Mouse (Mus musculus) hindbrain, embryonic 10.5 days (tissue): Measurements from ENCODE around the gene Babam2. TPM values are rescaled to one million over a fixed set of nuclear protein-coding genes. Genes with fewer than 3 reads are reported as not detected.
A peak's percentile ranks its signal among the peaks of the same experiment; 100 is the strongest.

Experiments used
- DNase-seq: peaks from one replicate; pipeline ENCODE4 v3.0.0-alpha.2; 2017; ENCODE audit warnings: low spot score
- H3K27ac ChIP-seq: fragments of 300-500 bp; sonication (generic); 2 replicates; pipeline ENCODE4 v1.5.1; 2016; ENCODE audit warnings: mild to moderate bottlenecking, moderate library complexity
- H3K27me3 ChIP-seq: fragments of 300-500 bp; sonication (generic); 2 replicates; pipeline ENCODE4 v1.6.1; 2016; ENCODE audit warnings: mild to moderate bottlenecking; ENCODE audit not compliant: poor library complexity, insufficient read depth, severe bottlenecking
- H3K36me3 ChIP-seq: fragments of 300-500 bp; sonication (generic); 2 replicates; pipeline ENCODE4 v1.6.1; 2016; ENCODE audit warnings: mild to moderate bottlenecking, moderate library complexity
- H3K4me1 ChIP-seq: fragments of 300-500 bp; sonication (generic); replicated peaks from 2 replicates; pipeline ENCODE4 v1.6.1; 2016; ENCODE audit warnings: mild to moderate bottlenecking
- H3K4me3 ChIP-seq: fragments of 300-500 bp; sonication (generic); 2 replicates; pipeline ENCODE4 v1.5.1; 2016; ENCODE audit warnings: mild to moderate bottlenecking, moderate library complexity
- H3K9me3 ChIP-seq: fragments of 300-500 bp; sonication (generic); 2 replicates; pipeline ENCODE4 v1.6.1; 2016; ENCODE audit warnings: mild to moderate bottlenecking, moderate library complexity
- WGBS: fragments of 180-500 bp; shearing (Covaris S2); methylation state at CpG from one replicate; pipeline ENCODE4 v1.1.7; 2016; 5-methylcytosine and 5-hydroxymethylcytosine counted together
- polyA plus RNA-seq: library from polyadenylated mRNA; unstranded; fragments of >200 nt; fragmentation: Nextera tagmentation; extraction: Ambion mirVana; gene quantifications from 2 replicates; pipeline ENCODE4 v1.2.1, GENCODE M21; 2016

Babam2 gene
- polyA plus RNA-seq, 1 experiment from 2014 or later = 36.8 TPM

DNA sequence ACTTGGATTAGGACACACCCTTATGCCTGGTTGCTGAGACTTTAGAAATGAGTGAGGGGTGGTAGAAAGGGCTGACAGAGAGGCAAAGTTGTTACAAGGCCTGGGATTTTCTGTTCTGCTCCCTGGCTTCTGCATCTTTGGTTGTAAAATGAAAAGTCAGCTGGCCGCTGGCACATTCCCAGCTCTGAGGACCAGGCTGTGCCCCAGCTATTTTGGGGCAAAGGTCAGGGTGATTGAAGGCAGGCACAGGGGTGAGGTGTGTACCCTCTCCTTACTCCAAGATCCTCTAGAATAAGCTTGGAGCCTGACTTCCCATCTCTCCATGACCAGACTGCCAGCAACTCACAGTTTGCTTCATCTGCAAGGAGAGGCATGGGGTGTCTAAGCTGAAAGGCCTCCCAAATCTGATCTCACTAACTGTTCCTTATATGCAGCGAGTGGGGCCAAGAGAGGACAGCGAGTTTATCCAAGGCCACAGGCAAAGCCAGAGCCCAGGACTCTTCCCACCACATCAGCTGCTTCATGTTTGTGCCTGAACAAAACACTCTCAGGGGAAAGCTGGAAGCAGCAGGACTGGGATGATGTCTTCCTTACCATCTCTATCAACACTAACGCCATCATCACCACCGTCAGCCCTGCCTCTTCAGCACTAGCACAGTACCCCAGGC lies 409.1 kb downstream of the Babam2 start:
- no peak for DNase-seq
- no peaks in the 10 kb centered on the region for H3K36me3 ChIP-seq
- H3K4me3 ChIP-seq = no peak overlapping the region
- no peak overlapping the region for H3K27ac ChIP-seq
- no peaks in the 10 kb centered on the region for H3K9me3 ChIP-seq
- WGBS = 87% methylated on average over 5 of the region's 5 CpGs
- peaks cover 18% of the 10 kb centered on the region for H3K4me1 ChIP-seq
- H3K27me3 ChIP-seq = no peaks in the 10 kb centered on the region

GRCm38 (mm10) chr5:32110651-32111050 lies 413.2 kb downstream of the Babam2 start:
- Histone ChIP-seq H3K4me1 (0 out of 2 replicates have a peak, but pooled peaks cover 4% of the 10 kb centered on the region), H3K4me3 (no peak overlapping the region), H3K27ac (no peak overlapping the region), H3K36me3 (no peaks in the 10 kb centered on the region), H3K27me3 (no peaks in the 10 kb centered on the region), H3K9me3 (no peaks in the 10 kb centered on the region)
- DNase-seq = no peak
- WGBS = 89% methylated on average over 4 of the region's 4 CpGs

DNA sequence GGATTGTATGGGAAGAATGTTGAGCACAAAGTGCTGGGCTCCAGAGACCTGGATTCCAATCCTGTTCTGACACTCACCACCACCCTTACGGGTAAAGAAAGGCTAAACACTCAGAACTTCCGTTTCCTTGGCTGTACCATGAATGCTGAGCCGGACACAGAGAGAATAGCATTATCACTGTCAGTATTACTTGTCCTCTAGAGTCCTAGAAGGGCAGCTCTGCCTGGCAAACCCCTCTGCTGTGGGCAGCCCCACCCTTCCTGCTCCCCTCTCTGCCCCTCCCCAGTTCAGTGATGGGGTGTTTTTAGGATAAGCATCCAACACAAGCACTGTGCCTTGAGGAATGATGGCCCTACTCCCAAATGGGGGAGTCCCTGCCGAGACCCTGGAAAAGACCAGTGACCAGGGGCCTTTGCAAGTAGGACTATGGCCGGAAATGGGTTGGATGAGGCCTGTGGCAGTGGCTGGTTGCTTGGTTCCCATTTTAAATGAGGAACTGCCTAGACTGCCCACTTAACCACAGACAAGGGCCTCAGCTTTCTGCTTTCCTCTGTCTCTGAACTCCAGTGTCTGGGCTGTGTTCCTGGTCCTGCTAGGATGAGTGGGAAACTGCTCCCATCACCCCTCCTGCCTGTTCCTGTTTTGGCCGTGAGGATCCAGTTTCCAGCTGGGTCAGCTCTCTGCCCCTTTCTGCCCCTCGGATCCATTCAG lies 414.9 kb downstream of the Babam2 start:
- Histone ChIP-seq H3K4me3 (no peak overlapping the region), H3K9me3 (no peaks in the 10 kb centered on the region), H3K27me3 (no peaks in the 10 kb centered on the region), H3K27ac (no peak overlapping the region), H3K4me1 (0 out of 2 replicates have a peak, but pooled peaks cover 4% of the 10 kb centered on the region), H3K36me3 (no peaks in the 10 kb centered on the region)
- 78% methylated on average over 7 of the region's 7 CpGs for WGBS
- DNase-seq = no peak

DNA sequence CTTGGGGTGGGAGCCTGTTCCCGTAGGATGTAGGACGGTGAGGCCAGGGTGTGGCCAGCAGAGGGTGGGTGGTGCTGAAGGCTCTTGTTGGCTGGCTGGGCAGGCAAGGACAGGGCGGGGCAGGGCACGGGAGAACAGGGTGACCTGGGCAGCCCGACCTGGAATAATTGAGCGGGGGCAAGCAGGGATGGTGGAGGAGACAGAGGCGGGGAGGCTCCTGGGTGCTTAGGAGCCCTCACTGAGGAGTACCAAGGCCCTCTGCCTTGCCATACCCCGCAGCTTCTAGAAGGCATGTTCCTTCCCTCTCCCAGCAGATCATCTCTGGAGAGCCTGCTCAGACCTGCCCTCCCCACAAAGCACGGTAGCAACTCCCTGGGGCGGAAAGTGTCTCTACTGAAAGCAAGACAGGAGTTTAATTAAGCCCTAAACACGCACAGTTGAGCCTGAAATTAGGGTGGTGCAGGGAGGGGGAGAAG lies 423.5 kb downstream of the Babam2 start:
- no peak overlapping the region for H3K4me3 ChIP-seq
- WGBS = 49% methylated on average over 11 of the region's 11 CpGs
- peaks cover 10% of the 10 kb centered on the region for H3K4me1 ChIP-seq
- no peak for DNase-seq
- H3K27ac ChIP-seq = no peak overlapping the region; the same call in 1 of the 2 replicates
- H3K27me3 ChIP-seq = peaks cover 11% of the 10 kb centered on the region
- H3K36me3 ChIP-seq = no peaks in the 10 kb centered on the region
- no peaks in the 10 kb centered on the region for H3K9me3 ChIP-seq

GRCm38 (mm10) chr5:32121936-32122335 lies 424.5 kb downstream of the Babam2 start:
- 80% methylated on average over 6 of the region's 6 CpGs for WGBS

DNA sequence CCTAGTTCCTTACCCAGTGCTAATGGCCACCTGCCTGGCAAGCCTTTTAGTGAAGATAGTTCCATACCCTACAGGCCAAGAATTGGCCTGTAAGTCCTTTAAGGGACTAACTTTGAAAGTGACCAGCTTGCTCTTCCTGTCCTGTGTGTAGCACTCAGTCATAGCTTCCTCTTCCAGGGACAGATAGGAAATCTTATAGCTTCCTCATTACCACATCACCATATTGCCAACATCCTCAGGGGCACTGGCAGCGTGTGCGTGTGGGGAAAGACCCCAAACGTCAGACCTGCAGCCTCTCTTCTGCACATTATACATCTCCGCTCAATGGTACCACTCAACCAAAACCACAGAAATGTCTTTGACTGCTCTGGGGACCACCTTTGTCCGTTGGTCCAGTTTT lies 424.9 kb downstream of the Babam2 start:
- no peak overlapping the region for H3K4me3 ChIP-seq
- peaks cover 17% of the 10 kb centered on the region for H3K4me1 ChIP-seq
- H3K36me3 ChIP-seq = no peaks in the 10 kb centered on the region
- H3K27me3 ChIP-seq = peaks cover 11% of the 10 kb centered on the region
- H3K9me3 ChIP-seq = no peaks in the 10 kb centered on the region
- no peak for DNase-seq
- WGBS = 83% methylated on average over 5 of the region's 5 CpGs
- no peak overlapping the region for H3K27ac ChIP-seq

More at GRCm38 (mm10) chr5:32121936-32122335, 424.5 kb downstream of the Babam2 start:
- H3K9me3 ChIP-seq = no peaks in the 10 kb centered on the region
- H3K4me1 ChIP-seq = peaks cover 15% of the 10 kb centered on the region
- H3K27me3 ChIP-seq = peaks cover 11% of the 10 kb centered on the region
- DNase-seq = no peak
- H3K27ac ChIP-seq = no peak overlapping the region
- no peaks in the 10 kb centered on the region for H3K36me3 ChIP-seq
- H3K4me3 ChIP-seq = no peak overlapping the region

GRCm38 (mm10) chr5:32124957-32125356 lies 427.5 kb downstream of the Babam2 start:
- no peak for DNase-seq
- peaks cover 17% of the 10 kb centered on the region for H3K4me1 ChIP-seq
- H3K27ac ChIP-seq = no peak overlapping the region
- no peaks in the 10 kb centered on the region for H3K9me3 ChIP-seq
- 87% methylated on average over 6 of the region's 6 CpGs for WGBS
- H3K36me3 ChIP-seq = no peaks in the 10 kb centered on the region
- peaks cover 22% of the 10 kb centered on the region for H3K27me3 ChIP-seq
- no peak overlapping the region for H3K4me3 ChIP-seq

- Histone ChIP-seq H3K27ac (no peak overlapping the region), H3K4me1 (peaks cover 7% of the 10 kb centered on the region), H3K9me3 (no peaks in the 10 kb centered on the region), H3K27me3 (peaks cover 34% of the 10 kb centered on the region), H3K36me3 (no peaks in the 10 kb centered on the region), H3K4me3 (no peak overlapping the region)
- WGBS = 56% methylated on average over 3 of the region's 3 CpGs
- no peak for DNase-seq
These were observed 429.7 kb downstream of the Babam2 start for GRCm38 (mm10) chr5:32127226-32127625.

- Histone ChIP-seq H3K9me3 (no peaks in the 10 kb centered on the region), H3K4me3 (no peak overlapping the region), H3K36me3 (no peaks in the 10 kb centered on the region), H3K27me3 (peaks cover 41% of the 10 kb centered on the region), H3K27ac (no peak overlapping the region), H3K4me1 (peaks cover 11% of the 10 kb centered on the region)
- no peak for DNase-seq
- WGBS = 61% methylated on average over 3 of the region's 3 CpGs
These were observed 430.4 kb downstream of the Babam2 start for GRCm38 (mm10) chr5:32127927-32128326.

DNA sequence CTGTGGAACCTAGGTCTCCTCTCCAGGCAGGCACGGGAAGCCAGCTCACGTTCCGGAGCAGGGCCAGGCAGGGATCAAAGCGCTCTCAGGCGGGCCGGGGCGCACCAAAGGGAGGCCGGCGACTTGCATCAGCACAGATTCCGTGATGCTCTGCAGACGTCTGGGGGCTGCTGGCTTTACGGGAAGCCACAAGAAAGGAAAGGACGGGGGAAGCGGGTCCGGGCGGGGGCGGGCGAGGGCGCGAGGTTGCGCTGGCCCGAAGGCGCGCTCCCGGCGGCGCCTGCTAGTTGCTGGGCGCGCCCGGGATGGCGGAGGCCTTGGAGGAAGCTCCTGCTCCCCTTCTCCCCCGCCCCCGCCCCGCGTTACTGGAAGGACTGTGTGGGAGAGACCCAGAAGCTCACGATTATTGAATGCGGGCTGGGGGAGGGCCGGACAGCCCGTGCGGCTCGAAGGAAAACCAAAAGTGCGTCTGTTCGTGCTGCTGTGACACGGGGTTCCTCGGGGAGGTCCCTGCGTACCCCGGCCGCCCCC lies 435.6 kb downstream of the Babam2 start:
- Histone ChIP-seq H3K4me1 (peaks cover 43% of the 10 kb centered on the region), H3K4me3 (peak overlapping the region; percentile 72), H3K36me3 (no peaks in the 10 kb centered on the region), H3K9me3 (no peaks in the 10 kb centered on the region), H3K27ac (peak overlapping the region; percentile 85), H3K27me3 (peaks cover 90% of the 10 kb centered on the region)
- under 1% methylated on average over 48 of the region's 48 CpGs for WGBS
- peak; percentile 73 for DNase-seq

GRCm38 (mm10) chr5:32133549-32134004 lies 436.1 kb downstream of the Babam2 start:
- no peaks in the 10 kb centered on the region for H3K9me3 ChIP-seq
- H3K4me1 ChIP-seq = peaks cover 43% of the 10 kb centered on the region
- H3K27me3 ChIP-seq = peaks cover 95% of the 10 kb centered on the region
- WGBS = 0% methylated on average over 20 of the region's 20 CpGs
- peak overlapping the region; percentile 85 for H3K27ac ChIP-seq
- peak; percentile 58 for DNase-seq
- H3K36me3 ChIP-seq = no peaks in the 10 kb centered on the region
- H3K4me3 ChIP-seq = peak overlapping the region; percentile 72

DNA sequence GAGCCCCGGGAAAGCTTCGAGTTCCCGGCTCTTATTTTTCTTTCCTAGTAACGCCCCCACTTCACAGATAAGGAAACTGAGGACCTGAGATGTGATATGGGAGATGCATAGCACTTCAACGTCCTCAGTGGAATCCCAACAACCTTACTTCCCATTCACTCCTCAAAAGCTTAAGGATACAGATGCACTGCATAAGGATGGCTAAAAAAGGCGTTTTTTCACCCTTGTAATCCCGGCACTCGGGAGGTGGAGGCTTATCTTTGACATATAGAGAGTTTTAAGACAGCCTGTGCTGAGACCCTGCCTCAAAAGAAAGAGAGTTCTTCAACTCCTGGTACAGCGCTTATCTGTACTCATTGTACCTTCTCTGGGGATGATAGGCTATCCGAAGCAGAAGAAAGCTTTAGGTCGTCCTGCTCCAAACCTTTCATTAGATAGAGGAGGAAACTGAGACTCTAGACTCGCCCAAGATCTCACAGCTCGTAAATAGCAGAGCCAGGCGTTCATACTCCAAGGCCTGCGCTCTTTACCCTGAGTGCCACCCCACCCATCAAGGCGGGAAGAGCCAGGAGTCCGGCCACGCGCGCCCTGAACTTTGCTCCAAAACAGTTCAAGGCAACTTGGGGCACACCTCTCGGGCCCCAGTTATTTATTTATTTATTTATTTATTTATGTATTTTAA lies 436.7 kb downstream of the Babam2 start:
- peaks cover 97% of the 10 kb centered on the region for H3K27me3 ChIP-seq
- DNase-seq = no peak
- 2% methylated on average over 21 of the region's 21 CpGs for WGBS
- H3K4me1 ChIP-seq = peaks cover 43% of the 10 kb centered on the region
- no peaks in the 10 kb centered on the region for H3K9me3 ChIP-seq
- no peaks in the 10 kb centered on the region for H3K36me3 ChIP-seq
- no peak overlapping the region for H3K27ac ChIP-seq
- H3K4me3 ChIP-seq = peak overlapping the region; percentile 72
